Mouse (Mus musculus) CH12.LX (cell line): ENCODE measurements at regions not wholly inside any gene's neighbourhood (a gene's known extent, or its start where the extent isn't known, plus 50 kb on each side); places are given as distances from the start of the nearest gene placed in this dataset.

Source experiments
- DNase-seq: peaks from one replicate; pipeline ENCODE4 v3.0.0-alpha.2; 2013; ENCODE audit errors: extremely low read depth
- H3K27ac ChIP-seq: 2 replicates; pipeline ENCODE4 v1.5.1; 2012; ENCODE audit warnings: low read depth, mild to moderate bottlenecking, control low read depth, moderate library complexity; ENCODE audit not compliant: insufficient read depth
- H3K27me3 ChIP-seq: replicated peaks from 2 replicates; pipeline ENCODE3; 2012; ENCODE audit warnings: inconsistent platforms
- H3K36me3 ChIP-seq, 2 experiments: replicated peaks in 1 of 2; 2 replicates each; pipeline versions ENCODE3 to v1.6.1; 2012; ENCODE audit warnings: inconsistent platforms in 1 of 2, low read length in 1 of 2, mild to moderate bottlenecking in 1 of 2, mixed read lengths in 1 of 2, moderate library complexity in 1 of 2; ENCODE audit not compliant: control insufficient read depth in 1 of 2, insufficient read depth in 1 of 2
- H3K4me1 ChIP-seq, 2 experiments: 2 replicates each; pipeline ENCODE4 v1.6.1; 2012; ENCODE audit warnings: inconsistent platforms in 1 of 2, moderate library complexity in 1 of 2; ENCODE audit not compliant: insufficient read depth in 2 of 2, control insufficient read depth in 1 of 2
- H3K4me2 ChIP-seq: 2 replicates; pipeline ENCODE4 v1.6.1; 2012; ENCODE audit warnings: low read depth, mild to moderate bottlenecking, control low read depth; ENCODE audit not compliant: poor library complexity, insufficient read depth, severe bottlenecking
- H3K4me3 ChIP-seq, 3 experiments: fragments of 150-350 bp in 1 of 3; sonication (generic) in 1 of 3; replicated peaks in 1 of 3; 2 replicates each; pipeline versions ENCODE3 to v1.5.1; 2011 to 2012; ENCODE audit warnings: low read depth in 2 of 3, low read length in 2 of 3, mild to moderate bottlenecking in 2 of 3, moderate library complexity in 2 of 3, control low read depth in 1 of 3, improper control_type of control experiment in 1 of 3, inconsistent platforms in 1 of 3, mixed read lengths in 1 of 3; ENCODE audit not compliant: poor library complexity in 1 of 3
- H3K79me2 ChIP-seq: replicated peaks from 2 replicates; pipeline ENCODE4 v1.6.1; 2012; ENCODE audit warnings: mild to moderate bottlenecking, moderate library complexity; ENCODE audit not compliant: control insufficient read depth, poor library complexity, insufficient read depth, severe bottlenecking; ENCODE audit errors: extremely low read depth
- H3K9ac ChIP-seq: 2 replicates; pipeline ENCODE4 v1.6.1; 2012; ENCODE audit warnings: low read depth, mild to moderate bottlenecking, control low read depth, moderate library complexity; ENCODE audit not compliant: insufficient read depth
- H3K9me3 ChIP-seq: replicated peaks from 2 replicates; pipeline ENCODE3; 2012; ENCODE audit warnings: low read length, inconsistent platforms, mixed read lengths
- BHLHE40 ChIP-seq: IDR thresholded peaks from 2 replicates; pipeline ENCODE4 v1.6.1; 2011; ENCODE audit warnings: mild to moderate bottlenecking, low read depth, low read length, improper control_type of control experiment
- CTCF ChIP-seq, 2 experiments: IDR thresholded peaks in 1 of 2; conservative IDR thresholded peaks in 1 of 2; 2 replicates each; pipeline ENCODE4 v1.5.1; 2011 to 2012; ENCODE audit warnings: low read depth in 2 of 2, low read length in 2 of 2, improper control_type of control experiment in 1 of 2, inconsistent platforms in 1 of 2, mild to moderate bottlenecking in 1 of 2, moderate library complexity in 1 of 2
- E2F4 ChIP-seq: IDR thresholded peaks from 2 replicates; pipeline ENCODE4 v1.6.1; 2011; ENCODE audit warnings: low read depth, low read length, improper control_type of control experiment; ENCODE audit not compliant: insufficient replicate concordance
- EP300 ChIP-seq: IDR thresholded peaks from 2 replicates; pipeline ENCODE4 v1.6.1; 2011; ENCODE audit warnings: low read length, improper control_type of control experiment
- ETS1 ChIP-seq: conservative IDR thresholded peaks from 2 replicates; pipeline ENCODE4 v1.6.1; 2012; ENCODE audit warnings: low read depth, mild to moderate bottlenecking, inconsistent platforms, low read length, improper control_type of control experiment, moderate library complexity
- HCFC1 ChIP-seq: IDR thresholded peaks from 2 replicates; pipeline ENCODE4 v1.6.1; 2012; ENCODE audit warnings: low read depth, mild to moderate bottlenecking, inconsistent platforms, low read length, improper control_type of control experiment
- JUND ChIP-seq: conservative IDR thresholded peaks from 2 replicates; pipeline ENCODE4 v1.6.1; 2011; ENCODE audit warnings: low read depth, low read length, improper control_type of control experiment
- KAT2A ChIP-seq: IDR thresholded peaks from 2 replicates; pipeline ENCODE4 v1.6.1; 2012; ENCODE audit warnings: low read length, improper control_type of control experiment, inconsistent platforms; ENCODE audit not compliant: insufficient replicate concordance
- MAFK ChIP-seq: IDR thresholded peaks from 2 replicates; pipeline ENCODE4 v1.6.1; 2011; ENCODE audit warnings: low read length, improper control_type of control experiment; ENCODE audit not compliant: insufficient replicate concordance
- MAX ChIP-seq: IDR thresholded peaks from 2 replicates; pipeline ENCODE4 v1.6.1; 2011; ENCODE audit warnings: low read length, improper control_type of control experiment
- MAZ ChIP-seq: IDR thresholded peaks from 2 replicates; pipeline ENCODE4 v1.6.1; 2012; ENCODE audit warnings: low read depth, mild to moderate bottlenecking, inconsistent platforms, low read length, improper control_type of control experiment, moderate library complexity
- MEF2A ChIP-seq: IDR thresholded peaks from 2 replicates; pipeline ENCODE4 v1.6.1; 2014; ENCODE audit warnings: low read depth, mild to moderate bottlenecking, inconsistent platforms, low read length, improper control_type of control experiment, borderline replicate concordance
- MXI1 ChIP-seq: IDR thresholded peaks from 2 replicates; pipeline ENCODE4 v1.6.1; 2011; ENCODE audit warnings: mild to moderate bottlenecking, low read depth, low read length, improper control_type of control experiment
- MYC ChIP-seq: IDR thresholded peaks from 2 replicates; pipeline ENCODE4 v1.6.1; 2011; ENCODE audit warnings: low read depth, mild to moderate bottlenecking, improper control_type of control experiment, low read length
- NRF1 ChIP-seq: IDR thresholded peaks from 2 replicates; pipeline ENCODE4 v1.6.1; 2014; ENCODE audit warnings: low read depth, mild to moderate bottlenecking, inconsistent platforms, low read length, improper control_type of control experiment, moderate library complexity
- POLR2AphosphoS2 ChIP-seq: IDR thresholded peaks from 2 replicates; pipeline ENCODE4 v1.6.1; 2011; ENCODE audit warnings: low read depth, low read length, improper control_type of control experiment
- RAD21 ChIP-seq: IDR thresholded peaks from 2 replicates; pipeline ENCODE4 v1.6.1; 2011; ENCODE audit warnings: low read depth, mild to moderate bottlenecking, low read length, improper control_type of control experiment, moderate library complexity
- RCOR1 ChIP-seq: conservative IDR thresholded peaks from 2 replicates; pipeline ENCODE4 v1.6.1; 2012; ENCODE audit warnings: low read depth, mild to moderate bottlenecking, inconsistent platforms, low read length, improper control_type of control experiment
- SMC3 ChIP-seq: IDR thresholded peaks from 2 replicates; pipeline ENCODE4 v1.6.1; 2011; ENCODE audit warnings: low read depth, low read length, improper control_type of control experiment
- ZKSCAN1 ChIP-seq: IDR thresholded peaks from 2 replicates; pipeline ENCODE4 v1.6.1; 2012; ENCODE audit warnings: low read depth, inconsistent platforms, low read length, improper control_type of control experiment, borderline replicate concordance
- ZMIZ1 ChIP-seq: IDR thresholded peaks from 2 replicates; pipeline ENCODE4 v1.6.1; 2012; ENCODE audit warnings: low read depth, mild to moderate bottlenecking, inconsistent platforms, low read length, improper control_type of control experiment
- ZNF384 ChIP-seq: IDR thresholded peaks from 2 replicates; pipeline ENCODE4 v1.6.1; 2012; ENCODE audit warnings: low read depth, low read length, improper control_type of control experiment, inconsistent platforms
- dilution Hi-C: fragments of 300-500 bp; cut with MboI; formaldehyde crosslinking; loops from 2 replicates; pipeline ENCODE4 v1.14.3; 2020; ENCODE audit warnings: low sequenced_read_pairs; ENCODE audit not compliant: extremely low pct_unique_long_range_greater_than_20kb, extremely low pct_ligation_motif_present
- in situ Hi-C: fragments of 300-500 bp; cut with MboI; formaldehyde crosslinking; loops from 3 replicates; pipeline ENCODE4 v1.14.3; 2019; ENCODE audit warnings: low sequenced_read_pairs, low pct_ligation_motif_present, low pct_unique_long_range_greater_than_20kb, mixed read lengths

GRCm38 (mm10) chr1:169422408-169422807 is 108.9 kb downstream of the Nuf2 start:
- TF ChIP-seq MAZ (no peak), POLR2AphosphoS2 (no peak), ETS1 (no peak), KAT2A (no peak), MAX (no peak), HCFC1 (no peak)
- H3K27ac ChIP-seq = no peak overlapping the region
- H3K4me1 ChIP-seq = no peaks in the 10 kb centered on the region
- no peaks in the 10 kb centered on the region for H3K79me2 ChIP-seq
- in situ Hi-C loops = no loop called here
- no peak overlapping the region for H3K4me3 ChIP-seq
- H3K9ac ChIP-seq = no peak overlapping the region
- H3K36me3 ChIP-seq = no peaks in the 10 kb centered on the region
- H3K27me3 ChIP-seq = peaks cover 4% of the 10 kb centered on the region
- dilution Hi-C loops = no loop called here
- no peak for DNase-seq
- H3K9me3 ChIP-seq = no peaks in the 10 kb centered on the region
- no peak overlapping the region for H3K4me2 ChIP-seq

DNA sequence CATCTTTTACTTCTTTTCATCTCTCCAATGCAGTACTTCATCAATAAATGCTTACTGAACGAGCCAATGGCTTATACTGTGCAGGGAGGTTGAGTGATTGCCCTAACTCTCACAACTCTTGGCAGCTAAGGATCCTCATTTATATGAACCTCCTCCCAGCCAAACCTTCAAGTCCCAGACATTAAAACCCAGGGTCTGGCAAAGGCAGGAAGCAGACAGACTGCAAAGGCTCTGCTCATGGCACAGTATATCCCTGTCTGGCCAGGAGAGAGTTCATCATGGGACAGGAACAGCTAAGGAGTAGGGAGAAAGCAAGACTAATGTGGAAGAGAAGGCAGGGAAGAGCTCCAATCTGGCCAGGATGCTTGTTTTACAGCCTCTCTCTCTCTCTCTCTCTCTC is 109.6 kb downstream of the Nuf2 start:
- no peak for TF ChIP-seq RCOR1
- Histone ChIP-seq H3K36me3 (no peaks in the 10 kb centered on the region), H3K4me1 (no peaks in the 10 kb centered on the region), H3K4me3 (no peak overlapping the region), H3K4me2 (no peak overlapping the region), H3K9me3 (no peaks in the 10 kb centered on the region), H3K27me3 (peaks cover 4% of the 10 kb centered on the region), H3K27ac (no peak overlapping the region), H3K9ac (no peak overlapping the region), H3K79me2 (no peaks in the 10 kb centered on the region)
- dilution Hi-C loops (no loop called here), in situ Hi-C loops (no loop called here)
- DNase-seq = no peak

DNA sequence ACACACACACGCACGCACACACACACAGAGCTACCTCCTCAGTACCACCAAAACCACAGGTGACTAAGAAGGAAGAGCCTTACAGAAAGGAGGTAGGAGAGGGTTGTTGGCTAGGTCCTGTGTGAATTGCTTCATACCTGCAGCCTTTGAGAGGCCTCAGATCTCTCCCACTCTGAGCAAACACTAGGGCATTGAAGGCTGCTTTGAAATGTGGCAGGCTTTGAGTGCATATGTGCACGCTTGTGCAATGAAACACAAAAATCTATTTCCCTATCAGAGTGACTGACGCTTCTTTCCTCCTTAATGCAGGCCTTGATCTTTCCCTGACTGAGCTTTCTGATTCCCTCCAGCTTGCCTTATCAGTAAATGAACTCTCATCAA is 112.6 kb downstream of the Nuf2 start:
- Histone ChIP-seq H3K9me3 (peaks cover 2% of the 10 kb centered on the region), H3K4me2 (no peak overlapping the region), H3K27me3 (peaks cover 6% of the 10 kb centered on the region), H3K36me3 (no peaks in the 10 kb centered on the region), H3K4me1 (no peaks in the 10 kb centered on the region), H3K4me3 (no peak overlapping the region), H3K79me2 (no peaks in the 10 kb centered on the region), H3K27ac (no peak overlapping the region), H3K9ac (no peak overlapping the region)
- DNase-seq = no peak
- in situ Hi-C loops = no loop called here
- dilution Hi-C loops = no loop called here
- no peak for TF ChIP-seq ZKSCAN1
- no peak for TF ChIP-seq MAFK
- no peak for TF ChIP-seq NRF1
- no peak for TF ChIP-seq CTCF (conservative IDR thresholded peaks at IDR 0.05 in 1 of 2, IDR thresholded peaks at IDR 0.05 in 1 of 2; ENCODE audit: low read depth in 2 of 2, low read length in 2 of 2)
- TF ChIP-seq MAZ = no peak
- TF ChIP-seq MXI1 = no peak
- TF ChIP-seq EP300 = no peak
- TF ChIP-seq MYC = no peak
- no peak for TF ChIP-seq JUND
- no peak for TF ChIP-seq MEF2A
- no peak for TF ChIP-seq ZNF384
- no peak for TF ChIP-seq ZMIZ1
- no peak for TF ChIP-seq RAD21
- no peak for TF ChIP-seq MAX
- TF ChIP-seq POLR2AphosphoS2 = no peak
- no peak for TF ChIP-seq E2F4
- TF ChIP-seq RCOR1 = no peak
- TF ChIP-seq SMC3 = no peak
- no peak for TF ChIP-seq BHLHE40
